Mouse (Mus musculus) bone marrow macrophage, adult 2 months (primary cell): ENCODE data around the gene Cryba4.

ENCODE experiments used
- CTCF ChIP-seq: IDR thresholded peaks from 2 replicates; pipeline ENCODE4 v1.5.1; 2012; ENCODE audit warnings: low read depth, mild to moderate bottlenecking, low read length, moderate library complexity
- POLR2A ChIP-seq: IDR thresholded peaks from 2 replicates; pipeline ENCODE4 v1.6.1; 2012; ENCODE audit warnings: mild to moderate bottlenecking, low read depth, low read length, borderline replicate concordance

DNA sequence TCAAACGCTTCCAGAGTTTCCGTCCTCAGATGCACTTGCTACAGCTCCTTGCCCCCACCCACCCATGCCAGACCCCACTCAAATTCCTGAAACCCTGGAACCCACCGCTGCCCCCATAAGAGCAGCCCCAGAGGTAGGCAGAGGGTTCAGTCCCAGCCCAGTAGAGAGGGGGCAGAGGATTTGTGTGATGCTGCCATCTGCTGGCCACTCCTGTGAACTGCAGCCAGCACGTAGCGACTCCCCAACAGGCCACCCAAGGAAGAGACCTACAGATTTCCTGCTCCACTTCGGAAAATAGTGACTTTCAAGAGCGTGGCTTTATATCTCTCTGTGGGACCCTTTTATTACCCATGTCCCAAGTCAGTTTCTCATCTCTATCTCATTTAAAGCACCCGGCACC, 42.2 kb downstream of the Cryba4 start:
- peak; percentile 81 for TF ChIP-seq CTCF
- TF ChIP-seq POLR2A = no peak
